Mouse (Mus musculus): ENCODE measurements around the gene Fgd2. TPM values are rescaled to one million over a fixed set of nuclear protein-coding genes. Genes with fewer than 3 reads are reported as not detected.
A peak's percentile ranks its signal among the peaks of the same experiment; 100 is the strongest.

The Fgd2 gene
- polyA plus RNA-seq, 1 experiment, result 41.8 TPM

- H3K4me3 ChIP-seq (replicated peaks; ENCODE audit: control insufficient read depth, low read depth, low read length), result no peak overlapping the region
- H3K27ac ChIP-seq (ENCODE audit: control insufficient read depth, insufficient read depth, low read depth, low read length, poor library complexity), result no peak overlapping the region
- no peaks in the 10 kb centered on the region for H3K4me1 ChIP-seq (ENCODE audit: control insufficient read depth, insufficient read depth, low read length)
- no peak for TF ChIP-seq POLR2A (IDR thresholded peaks at IDR 0.05; ENCODE audit: borderline replicate concordance, control insufficient read depth, low read depth, low read length)
- TF ChIP-seq CTCF (IDR thresholded peaks at IDR 0.05; ENCODE audit: control insufficient read depth, insufficient read depth, low read length), result no peak
- WGBS, result 88% methylated on average over 9 of the region's 9 CpGs
Measured at GRCm38 (mm10) chr17:29327691-29328090, 33.0 kb upstream of the Fgd2 start.

- no peak for TF ChIP-seq CTCF (IDR thresholded peaks at IDR 0.05; ENCODE audit: control insufficient read depth, insufficient read depth, low read length)
- TF ChIP-seq POLR2A (IDR thresholded peaks at IDR 0.05; ENCODE audit: borderline replicate concordance, control insufficient read depth, low read depth, low read length), result no peak
Measured at GRCm38 (mm10) chr17:29330221-29330620, 30.5 kb upstream of the Fgd2 start.

GRCm38 (mm10) chr17:29330671-29331410, 29.9 kb upstream of the Fgd2 start:
- no peak overlapping the region for H3K27ac ChIP-seq (ENCODE audit: control insufficient read depth, insufficient read depth, low read depth, low read length, poor library complexity)
- 54% methylated on average over 5 of the region's 5 CpGs for WGBS
- H3K4me3 ChIP-seq (replicated peaks; ENCODE audit: control insufficient read depth, low read depth, low read length), result no peak overlapping the region
- TF ChIP-seq CTCF (IDR thresholded peaks at IDR 0.05; ENCODE audit: control insufficient read depth, insufficient read depth, low read length) (no peak), POLR2A (IDR thresholded peaks at IDR 0.05; ENCODE audit: borderline replicate concordance, control insufficient read depth, low read depth, low read length) (no peak)
- H3K4me1 ChIP-seq (ENCODE audit: control insufficient read depth, insufficient read depth, low read length), result no peaks in the 10 kb centered on the region

More at GRCm38 (mm10) chr17:29330221-29330620, 30.5 kb upstream of the Fgd2 start:
- H3K4me1 ChIP-seq (ENCODE audit: control insufficient read depth, insufficient read depth, low read length), result no peaks in the 10 kb centered on the region
- H3K27ac ChIP-seq (ENCODE audit: control insufficient read depth, insufficient read depth, low read depth, low read length, poor library complexity), result no peak overlapping the region
- WGBS, result 76% methylated on average over 3 of the region's 3 CpGs
- no peak overlapping the region for H3K4me3 ChIP-seq (replicated peaks; ENCODE audit: control insufficient read depth, low read depth, low read length)

GRCm38 (mm10) chr17:29332186-29332685, 28.5 kb upstream of the Fgd2 start:
- Histone ChIP-seq H3K4me3 (replicated peaks; ENCODE audit: control insufficient read depth, low read depth, low read length) (no peak overlapping the region), H3K27ac (ENCODE audit: control insufficient read depth, insufficient read depth, low read depth, low read length, poor library complexity) (no peak overlapping the region), H3K4me1 (ENCODE audit: control insufficient read depth, insufficient read depth, low read length) (no peaks in the 10 kb centered on the region)
- TF ChIP-seq POLR2A (IDR thresholded peaks at IDR 0.05; ENCODE audit: borderline replicate concordance, control insufficient read depth, low read depth, low read length) (no peak), CTCF (IDR thresholded peaks at IDR 0.05; ENCODE audit: control insufficient read depth, insufficient read depth, low read length) (no peak)
- WGBS, result 68% methylated on average over 4 of the region's 4 CpGs

GRCm38 (mm10) chr17:29336266-29336990, 24.3 kb upstream of the Fgd2 start:
- TF ChIP-seq CTCF (IDR thresholded peaks at IDR 0.05; ENCODE audit: control insufficient read depth, insufficient read depth, low read length), result no peak
- no peak for TF ChIP-seq POLR2A (IDR thresholded peaks at IDR 0.05; ENCODE audit: borderline replicate concordance, control insufficient read depth, low read depth, low read length)
- no peak overlapping the region for H3K27ac ChIP-seq (ENCODE audit: control insufficient read depth, insufficient read depth, low read depth, low read length, poor library complexity)
- H3K4me1 ChIP-seq (ENCODE audit: control insufficient read depth, insufficient read depth, low read length), result no peaks in the 10 kb centered on the region; the same call in 1 of the 2 replicates
- no peak overlapping the region for H3K4me3 ChIP-seq (replicated peaks; ENCODE audit: control insufficient read depth, low read depth, low read length)
- 89% methylated on average over 19 of the region's 19 CpGs for WGBS

GRCm38 (mm10) chr17:29337979-29338823, 22.5 kb upstream of the Fgd2 start:
- Histone ChIP-seq H3K27ac (ENCODE audit: control insufficient read depth, insufficient read depth, low read depth, low read length, poor library complexity) (peak overlapping the region; percentile 36; the same call in 1 of the 2 replicates), H3K4me3 (replicated peaks; ENCODE audit: control insufficient read depth, low read depth, low read length) (no peak overlapping the region), H3K4me1 (ENCODE audit: control insufficient read depth, insufficient read depth, low read length) (no peaks in the 10 kb centered on the region; the same call in 1 of the 2 replicates)
- 84% methylated on average over 9 of the region's 9 CpGs for WGBS
- TF ChIP-seq CTCF (IDR thresholded peaks at IDR 0.05; ENCODE audit: control insufficient read depth, insufficient read depth, low read length) (no peak), POLR2A (IDR thresholded peaks at IDR 0.05; ENCODE audit: borderline replicate concordance, control insufficient read depth, low read depth, low read length) (no peak)

GRCm38 (mm10) chr17:29339170-29339768, 21.4 kb upstream of the Fgd2 start:
- Histone ChIP-seq H3K27ac (ENCODE audit: control insufficient read depth, insufficient read depth, low read depth, low read length, poor library complexity) (peak overlapping the region; percentile 14; the same call in 1 of the 2 replicates), H3K4me1 (ENCODE audit: control insufficient read depth, insufficient read depth, low read length) (no peaks in the 10 kb centered on the region; the same call in 1 of the 2 replicates), H3K4me3 (replicated peaks; ENCODE audit: control insufficient read depth, low read depth, low read length) (no peak overlapping the region)
- 79% methylated on average over 11 of the region's 11 CpGs for WGBS
- TF ChIP-seq CTCF (IDR thresholded peaks at IDR 0.05; ENCODE audit: control insufficient read depth, insufficient read depth, low read length) (no peak), POLR2A (IDR thresholded peaks at IDR 0.05; ENCODE audit: borderline replicate concordance, control insufficient read depth, low read depth, low read length) (no peak)
